Mouse (Mus musculus) thymus, adult 2 months (tissue): Measurements from ENCODE around the gene Cep57l1.

ENCODE experiments used
- CTCF ChIP-seq: fragments of 200-500 bp; IDR thresholded peaks from 2 replicates; pipeline ENCODE4 v1.5.1; 2012; ENCODE audit warnings: mild to moderate bottlenecking, control low read depth, low read length, moderate library complexity, borderline replicate concordance; ENCODE audit not compliant: control insufficient read depth, poor library complexity, insufficient read depth; ENCODE audit errors: extremely low read depth
- POLR2A ChIP-seq: fragments of 200-500 bp; IDR thresholded peaks from 2 replicates; pipeline ENCODE4 v1.6.1; 2012; ENCODE audit warnings: mild to moderate bottlenecking, low read length, control low read depth, moderate library complexity; ENCODE audit not compliant: control insufficient read depth, poor library complexity, insufficient read depth; ENCODE audit errors: extremely low read depth

- no peak for TF ChIP-seq CTCF
- TF ChIP-seq POLR2A: no peak
Observed at GRCm38 (mm10) chr10:41731932-41732331, 77.7 kb downstream of the Cep57l1 start.
